Mouse (Mus musculus): ENCODE data around the gene 4930583I09Rik. TPM values are rescaled to one million over a fixed set of nuclear protein-coding genes. Genes with fewer than 3 reads are reported as not detected.

The 4930583I09Rik gene
- total and polyA plus RNA-seq, 2 experiments from 2014 or later, result not detected

- no peak overlapping the region for H3K27ac ChIP-seq (ENCODE audit: low read depth, low read length)
- H3K4me2 ChIP-seq (ENCODE audit: low read depth), result no peak overlapping the region
- no peak for ATAC-seq
- no peaks in the 10 kb centered on the region for H3K9me3 ChIP-seq (ENCODE audit: low read length)
- DNase-seq, result no peak
- no peaks in the 10 kb centered on the region for H3K27me3 ChIP-seq (ENCODE audit: insufficient read depth, low read length)
- no peak overlapping the region for H3K9ac ChIP-seq
- TF ChIP-seq CTCF (IDR thresholded peaks at IDR 0.05; ENCODE audit: low read depth), result no peak
- H3K4me1 ChIP-seq (ENCODE audit: insufficient read depth), result no peaks in the 10 kb centered on the region
- H3K4me3 ChIP-seq (ENCODE audit: low read depth, low read length), result no peak overlapping the region
- 90% methylated on average over 5 of the region's 5 CpGs for WGBS
- H3K36me3 ChIP-seq (ENCODE audit: insufficient read depth), result no peaks in the 10 kb centered on the region
Observed at GRCm38 (mm10) chr17:64822561-64822960, 13.3 kb downstream of the 4930583I09Rik start.

- Histone ChIP-seq H3K27me3 (ENCODE audit: insufficient read depth, low read length) (no peaks in the 10 kb centered on the region), H3K36me3 (ENCODE audit: insufficient read depth) (no peaks in the 10 kb centered on the region), H3K4me3 (ENCODE audit: low read depth, low read length) (no peak overlapping the region), H3K27ac (ENCODE audit: low read depth, low read length) (no peak overlapping the region), H3K4me1 (ENCODE audit: insufficient read depth) (no peaks in the 10 kb centered on the region), H3K4me2 (ENCODE audit: low read depth) (no peak overlapping the region), H3K9me3 (ENCODE audit: low read length) (no peaks in the 10 kb centered on the region), H3K9ac (no peak overlapping the region)
- 91% methylated on average over 7 of the region's 7 CpGs for WGBS
- ATAC-seq (no peak), DNase-seq (no peak)
- TF ChIP-seq CTCF (IDR thresholded peaks at IDR 0.05; ENCODE audit: low read depth), result no peak
Observed at GRCm38 (mm10) chr17:64820841-64821593, 14.9 kb downstream of the 4930583I09Rik start.

- 92% methylated on average over 3 of the region's 3 CpGs for WGBS
- no peak for ATAC-seq
- Histone ChIP-seq H3K4me3 (ENCODE audit: low read depth, low read length) (no peak overlapping the region), H3K9me3 (ENCODE audit: low read length) (no peaks in the 10 kb centered on the region), H3K4me1 (ENCODE audit: insufficient read depth) (no peaks in the 10 kb centered on the region), H3K27ac (ENCODE audit: low read depth, low read length) (no peak overlapping the region), H3K9ac (no peak overlapping the region), H3K27me3 (ENCODE audit: insufficient read depth, low read length) (no peaks in the 10 kb centered on the region; the same call in 1 of the 2 replicates), H3K36me3 (ENCODE audit: insufficient read depth) (no peaks in the 10 kb centered on the region), H3K4me2 (ENCODE audit: low read depth) (no peak overlapping the region)
- DNase-seq, result no peak
- no peak for TF ChIP-seq CTCF (IDR thresholded peaks at IDR 0.05; ENCODE audit: low read depth)
Observed at GRCm38 (mm10) chr17:64816298-64816697, 19.6 kb downstream of the 4930583I09Rik start.

- ATAC-seq (no peak), DNase-seq (peak; percentile 19)
- WGBS, result 53% methylated on average over 2 of the region's 2 CpGs
- Histone ChIP-seq H3K4me3 (ENCODE audit: low read depth, low read length) (no peak overlapping the region), H3K27me3 (ENCODE audit: insufficient read depth, low read length) (no peaks in the 10 kb centered on the region; the same call in 1 of the 2 replicates), H3K4me1 (ENCODE audit: insufficient read depth) (no peaks in the 10 kb centered on the region), H3K4me2 (ENCODE audit: low read depth) (no peak overlapping the region), H3K36me3 (ENCODE audit: insufficient read depth) (no peaks in the 10 kb centered on the region), H3K27ac (ENCODE audit: low read depth, low read length) (no peak overlapping the region), H3K9me3 (ENCODE audit: low read length) (no peaks in the 10 kb centered on the region), H3K9ac (no peak overlapping the region)
- TF ChIP-seq CTCF (IDR thresholded peaks at IDR 0.05; ENCODE audit: low read depth), result no peak
Observed at GRCm38 (mm10) chr17:64815806-64816205, 20.1 kb downstream of the 4930583I09Rik start.

- no peak overlapping the region for H3K27ac ChIP-seq (ENCODE audit: low read depth, low read length)
- H3K36me3 ChIP-seq (ENCODE audit: insufficient read depth), result no peaks in the 10 kb centered on the region
- TF ChIP-seq CTCF (IDR thresholded peaks at IDR 0.05; ENCODE audit: low read depth), result no peak
- ATAC-seq (no peak), DNase-seq (no peak)
- no peaks in the 10 kb centered on the region for H3K4me1 ChIP-seq (ENCODE audit: insufficient read depth)
- H3K4me2 ChIP-seq (ENCODE audit: low read depth), result no peak overlapping the region
- H3K27me3 ChIP-seq (ENCODE audit: insufficient read depth, low read length), result no peaks in the 10 kb centered on the region; the same call in 1 of the 2 replicates
- no peak overlapping the region for H3K9ac ChIP-seq
- no peaks in the 10 kb centered on the region for H3K9me3 ChIP-seq (ENCODE audit: low read length)
- WGBS, result 91% methylated on average over 6 of the region's 6 CpGs
- no peak overlapping the region for H3K4me3 ChIP-seq (ENCODE audit: low read depth, low read length)
Observed at GRCm38 (mm10) chr17:64813568-64813967, 22.3 kb downstream of the 4930583I09Rik start.

GRCm38 (mm10) chr17:64806035-64806589 is 29.8 kb downstream of the 4930583I09Rik start:
- Histone ChIP-seq H3K4me1 (ENCODE audit: insufficient read depth) (no peaks in the 10 kb centered on the region), H3K36me3 (ENCODE audit: insufficient read depth) (no peaks in the 10 kb centered on the region), H3K9ac (no peak overlapping the region), H3K4me3 (ENCODE audit: low read depth, low read length) (no peak overlapping the region), H3K4me2 (ENCODE audit: low read depth) (no peak overlapping the region), H3K27ac (ENCODE audit: low read depth, low read length) (no peak overlapping the region), H3K9me3 (ENCODE audit: low read length) (no peaks in the 10 kb centered on the region), H3K27me3 (ENCODE audit: insufficient read depth, low read length) (no peaks in the 10 kb centered on the region)
- 67% methylated on average over 8 of the region's 8 CpGs for WGBS
- no peak for TF ChIP-seq CTCF (IDR thresholded peaks at IDR 0.05; ENCODE audit: low read depth)
- no peak for ATAC-seq
- DNase-seq, result no peak

GRCm38 (mm10) chr17:64804375-64805124 is 31.3 kb downstream of the 4930583I09Rik start:
- ATAC-seq, result no peak
- Histone ChIP-seq H3K4me1 (ENCODE audit: insufficient read depth) (no peaks in the 10 kb centered on the region), H3K4me3 (ENCODE audit: low read depth, low read length) (no peak overlapping the region), H3K4me2 (ENCODE audit: low read depth) (no peak overlapping the region), H3K27ac (ENCODE audit: low read depth, low read length) (no peak overlapping the region), H3K9me3 (ENCODE audit: low read length) (no peaks in the 10 kb centered on the region), H3K27me3 (ENCODE audit: insufficient read depth, low read length) (no peaks in the 10 kb centered on the region), H3K9ac (no peak overlapping the region), H3K36me3 (ENCODE audit: insufficient read depth) (no peaks in the 10 kb centered on the region)
- 34% methylated on average over 13 of the region's 13 CpGs for WGBS
- TF ChIP-seq CTCF (IDR thresholded peaks at IDR 0.05; ENCODE audit: low read depth), result no peak
- no peak for DNase-seq
